Mouse (Mus musculus) forebrain, embryonic 16.5 days (tissue): ENCODE results near the gene Barx2. TPM values are rescaled to one million over a fixed set of nuclear protein-coding genes. Genes with fewer than 3 reads are reported as not detected.

ENCODE experiments used
- ATAC-seq: fragments of 200-750 bp; cut with Nextera tagmentation; 2 replicates; pipeline ENCODE4 v1.8.0; 2017; ENCODE audit warnings: mild to moderate bottlenecking, moderate library complexity
- H3K27ac ChIP-seq: fragments of 300-500 bp; sonication (generic); 2 replicates; pipeline ENCODE4 v1.5.1; 2014; ENCODE audit warnings: low read length, control low read depth
- H3K27me3 ChIP-seq: fragments of 300-500 bp; sonication (generic); replicated peaks from 2 replicates; pipeline ENCODE4 v1.6.1; 2014; ENCODE audit warnings: low read length; ENCODE audit not compliant: control insufficient read depth, insufficient read depth
- H3K36me3 ChIP-seq: fragments of 300-500 bp; sonication (generic); 2 replicates; pipeline ENCODE4 v1.6.1; 2014; ENCODE audit not compliant: control insufficient read depth, insufficient read depth
- H3K4me1 ChIP-seq: fragments of 300-500 bp; sonication (generic); replicated peaks from 2 replicates; pipeline ENCODE4 v1.6.1; 2014; ENCODE audit warnings: low read length; ENCODE audit not compliant: control insufficient read depth, insufficient read depth
- H3K4me2 ChIP-seq: fragments of 300-500 bp; sonication (generic); 2 replicates; pipeline ENCODE4 v1.6.1; 2014; ENCODE audit warnings: mild to moderate bottlenecking, low read length, control low read depth
- H3K4me3 ChIP-seq: fragments of 300-500 bp; sonication (generic); replicated peaks from 2 replicates; pipeline ENCODE4 v1.5.1; 2014; ENCODE audit warnings: mild to moderate bottlenecking, low read length, control low read depth
- H3K9ac ChIP-seq: fragments of 300-500 bp; sonication (generic); replicated peaks from 2 replicates; pipeline ENCODE4 v1.6.1; 2014; ENCODE audit warnings: low read depth, low read length, control low read depth
- H3K9me3 ChIP-seq: fragments of 300-500 bp; sonication (generic); 2 replicates; pipeline ENCODE4 v1.6.1; 2016; ENCODE audit warnings: low read length; ENCODE audit not compliant: control insufficient read depth
- WGBS: fragments of 180-500 bp; shearing (Covaris S2); extraction: QIAGEN DNeasy Blood & Tissue Kit; methylation state at CpG from one replicate; pipeline ENCODE4 v1.1.7; 2014; 5-methylcytosine and 5-hydroxymethylcytosine counted together
- polyA plus RNA-seq: library from polyadenylated mRNA; unstranded; fragments of >200 nt; fragmentation: Nextera tagmentation; extraction: Ambion mirVana; gene quantifications from 2 replicates; pipeline ENCODE4 v1.2.1, GENCODE M21; 2015

Barx2 gene
- polyA plus RNA-seq, 1 experiment from 2014 or later: not detected

DNA sequence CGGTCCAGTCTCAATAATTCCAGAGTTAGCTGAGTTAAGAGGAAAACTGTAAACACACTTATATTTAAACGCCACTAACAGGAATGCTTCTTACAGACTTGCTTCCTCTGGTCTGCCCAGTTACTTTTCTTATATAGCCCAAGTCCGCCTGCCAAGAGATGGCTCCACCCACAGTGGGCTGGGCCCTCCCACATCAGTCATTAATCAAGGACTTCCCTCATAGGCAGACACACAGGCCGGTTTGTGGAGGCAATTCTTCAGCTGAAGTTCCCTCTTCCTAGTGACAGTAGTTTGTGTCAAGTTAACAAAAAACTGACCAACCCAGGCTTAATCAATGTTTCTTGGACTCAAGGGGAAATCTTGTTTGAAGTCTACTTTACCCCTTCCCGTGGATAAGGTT is 18.4 kb upstream of the Barx2 start:
- H3K9me3 ChIP-seq: no peaks in the 10 kb centered on the region
- H3K9ac ChIP-seq: no peak overlapping the region
- 0 out of 2 replicates have a peak, but pooled peaks cover 1% of the 10 kb centered on the region for H3K4me1 ChIP-seq
- H3K4me3 ChIP-seq: no peak overlapping the region
- H3K27me3 ChIP-seq: no peaks in the 10 kb centered on the region
- no peaks in the 10 kb centered on the region for H3K36me3 ChIP-seq
- no peak for ATAC-seq
- H3K27ac ChIP-seq: no peak overlapping the region
- WGBS: 55% methylated on average over 5 of the region's 5 CpGs
- H3K4me2 ChIP-seq: no peak overlapping the region

DNA sequence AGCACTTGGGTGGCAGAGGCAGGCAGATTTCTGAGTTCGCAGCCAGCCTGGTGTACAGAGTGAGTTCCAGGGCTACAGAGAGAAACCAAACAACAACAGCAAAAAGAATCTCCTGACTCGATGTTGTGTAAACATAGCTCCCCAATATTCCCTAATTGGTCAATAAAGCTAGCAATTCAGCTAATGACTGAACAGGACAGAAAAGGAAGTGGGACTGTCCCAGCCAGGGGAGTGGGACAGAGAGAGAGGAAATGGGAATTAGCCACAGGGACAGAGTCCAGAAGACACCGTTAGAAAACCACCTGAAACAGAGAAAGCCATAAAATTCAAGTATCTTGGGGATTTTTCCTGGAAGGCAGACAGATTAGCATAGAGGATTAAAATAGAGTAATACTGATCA is 18.0 kb upstream of the Barx2 start:
- Histone ChIP-seq H3K9me3 (no peaks in the 10 kb centered on the region), H3K4me2 (no peak overlapping the region), H3K36me3 (no peaks in the 10 kb centered on the region), H3K27ac (no peak overlapping the region), H3K4me1 (peaks cover 4% of the 10 kb centered on the region; the same call in 1 of the 2 replicates), H3K27me3 (no peaks in the 10 kb centered on the region), H3K9ac (no peak overlapping the region), H3K4me3 (no peak overlapping the region)
- 82% methylated on average over 3 of the region's 3 CpGs for WGBS
- no peak for ATAC-seq

DNA sequence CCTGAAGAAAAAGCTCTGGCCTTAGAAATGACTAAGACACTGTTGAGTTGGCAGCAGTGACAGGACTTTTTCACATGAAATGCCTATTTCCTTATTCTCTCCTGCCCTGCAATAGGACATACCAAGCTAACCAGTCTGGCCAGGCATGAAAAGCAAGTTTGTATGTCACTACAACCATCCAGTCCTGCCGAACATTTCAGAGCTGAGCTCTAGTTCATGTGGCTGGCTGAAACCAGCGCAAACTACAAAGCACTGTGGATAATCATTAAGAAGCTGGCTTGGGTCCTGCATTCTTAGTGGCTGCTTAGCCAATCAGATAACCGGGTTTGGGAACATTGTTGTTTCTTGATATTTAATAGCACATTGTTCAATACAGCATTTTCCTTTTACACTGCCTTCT is 13.5 kb upstream of the Barx2 start:
- H3K9me3 ChIP-seq: no peaks in the 10 kb centered on the region
- H3K4me2 ChIP-seq: no peak overlapping the region
- H3K36me3 ChIP-seq: no peaks in the 10 kb centered on the region
- peaks cover 8% of the 10 kb centered on the region for H3K4me1 ChIP-seq
- H3K27ac ChIP-seq: no peak overlapping the region
- 31% methylated on average over 3 of the region's 3 CpGs for whole genome bisulfite sequencing
- H3K27me3 ChIP-seq: no peaks in the 10 kb centered on the region
- H3K4me3 ChIP-seq: no peak overlapping the region
- no peak overlapping the region for H3K9ac ChIP-seq
- peak; percentile 68; the same call in 1 of the 2 replicates for ATAC-seq

DNA sequence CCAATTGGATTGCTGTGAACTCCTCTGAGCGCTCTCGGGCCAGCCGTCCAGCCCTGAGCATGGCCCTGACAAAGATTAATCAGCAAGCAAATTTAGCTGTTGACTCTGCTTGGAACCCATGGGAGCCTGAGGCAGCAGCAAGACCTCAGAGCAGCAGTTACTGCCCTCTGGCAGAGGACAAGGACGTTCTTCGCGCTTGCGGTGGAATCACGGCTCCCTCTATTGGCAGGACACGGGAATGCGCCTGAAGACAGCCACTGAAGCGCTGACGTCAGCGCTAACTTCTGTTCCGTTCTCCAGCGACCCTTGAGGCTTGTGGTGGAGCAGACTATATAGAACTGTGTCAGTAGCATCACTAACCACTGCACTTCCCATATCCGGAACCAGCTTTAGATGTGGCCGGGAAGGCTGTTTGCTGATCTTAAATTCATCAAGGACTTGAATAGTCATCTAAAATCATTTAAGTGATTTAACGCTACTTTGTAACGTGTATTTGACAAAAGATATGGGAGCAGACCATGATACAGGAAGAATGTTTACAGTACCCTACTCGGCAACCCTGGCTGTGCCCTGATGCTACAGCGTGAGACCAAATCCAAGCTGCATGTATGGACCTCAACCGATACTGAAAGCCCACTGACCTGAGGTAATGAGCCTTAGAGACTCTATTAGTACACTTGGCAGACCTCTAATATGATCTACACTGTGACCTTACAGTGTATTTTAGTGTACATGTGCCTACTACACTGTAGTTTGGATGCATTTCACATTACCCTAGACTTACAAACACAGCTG is 12.8 kb upstream of the Barx2 start:
- ATAC-seq: peak; percentile 81
- no peak overlapping the region for H3K9ac ChIP-seq
- H3K36me3 ChIP-seq: no peaks in the 10 kb centered on the region
- H3K27me3 ChIP-seq: no peaks in the 10 kb centered on the region
- 21% methylated on average over 22 of the region's 22 CpGs for WGBS
- H3K4me1 ChIP-seq: peaks cover 8% of the 10 kb centered on the region
- H3K4me2 ChIP-seq: peak overlapping the region; percentile 34
- no peak overlapping the region for H3K4me3 ChIP-seq
- H3K27ac ChIP-seq: no peak overlapping the region
- H3K9me3 ChIP-seq: no peaks in the 10 kb centered on the region

DNA sequence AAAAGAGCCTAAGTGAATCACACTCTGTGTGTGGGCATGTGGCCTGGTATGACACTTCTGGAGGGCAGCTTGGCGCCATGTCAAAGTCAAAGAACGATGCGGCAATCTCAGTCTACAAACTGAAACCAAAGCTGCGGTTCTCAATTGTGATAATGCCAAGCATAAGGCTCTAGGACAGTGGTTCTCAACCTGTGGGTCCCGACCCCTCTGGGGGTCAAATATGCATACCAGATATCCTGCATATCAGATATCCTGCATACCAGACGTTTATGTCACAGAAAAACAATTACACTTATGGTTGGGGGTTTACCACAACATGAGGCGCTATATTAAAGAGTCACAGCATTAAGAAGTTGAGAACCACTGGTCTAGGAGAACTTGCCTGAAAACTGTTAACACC is 10.3 kb upstream of the Barx2 start:
- WGBS: 82% methylated on average over 7 of the region's 7 CpGs
- Histone ChIP-seq H3K4me3 (no peak overlapping the region), H3K4me1 (peaks cover 8% of the 10 kb centered on the region), H3K27me3 (peaks cover 5% of the 10 kb centered on the region), H3K9ac (no peak overlapping the region), H3K9me3 (no peaks in the 10 kb centered on the region), H3K27ac (no peak overlapping the region), H3K36me3 (no peaks in the 10 kb centered on the region), H3K4me2 (no peak overlapping the region)
- ATAC-seq: no peak

DNA sequence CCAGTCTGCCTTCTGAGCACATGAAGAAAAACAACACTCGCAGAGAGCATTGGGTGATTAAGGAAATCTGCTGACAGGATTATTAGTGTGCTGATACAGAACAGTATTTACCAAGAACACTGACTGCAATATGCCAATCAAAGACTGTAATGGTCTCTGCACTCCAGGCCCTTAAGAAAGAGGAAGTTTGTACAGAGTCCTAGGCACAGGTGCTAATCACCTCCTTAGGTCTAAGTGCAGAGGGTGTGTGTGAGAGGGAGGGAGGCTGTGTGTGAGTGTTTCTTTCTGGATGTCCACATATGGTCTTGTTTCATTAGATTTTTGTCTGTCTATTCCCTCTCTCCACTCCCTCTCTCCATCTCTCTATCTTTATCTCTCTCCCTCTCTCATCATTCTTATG is 6.5 kb upstream of the Barx2 start:
- no peaks in the 10 kb centered on the region for H3K9me3 ChIP-seq
- peaks cover 39% of the 10 kb centered on the region for H3K27me3 ChIP-seq
- 51% methylated on average over 1 of the region's 1 CpGs for WGBS
- ATAC-seq: no peak
- no peaks in the 10 kb centered on the region for H3K36me3 ChIP-seq
- peaks cover 2% of the 10 kb centered on the region for H3K4me1 ChIP-seq
- no peak overlapping the region for H3K9ac ChIP-seq
- H3K4me3 ChIP-seq: no peak overlapping the region
- no peak overlapping the region for H3K4me2 ChIP-seq
- H3K27ac ChIP-seq: no peak overlapping the region

DNA sequence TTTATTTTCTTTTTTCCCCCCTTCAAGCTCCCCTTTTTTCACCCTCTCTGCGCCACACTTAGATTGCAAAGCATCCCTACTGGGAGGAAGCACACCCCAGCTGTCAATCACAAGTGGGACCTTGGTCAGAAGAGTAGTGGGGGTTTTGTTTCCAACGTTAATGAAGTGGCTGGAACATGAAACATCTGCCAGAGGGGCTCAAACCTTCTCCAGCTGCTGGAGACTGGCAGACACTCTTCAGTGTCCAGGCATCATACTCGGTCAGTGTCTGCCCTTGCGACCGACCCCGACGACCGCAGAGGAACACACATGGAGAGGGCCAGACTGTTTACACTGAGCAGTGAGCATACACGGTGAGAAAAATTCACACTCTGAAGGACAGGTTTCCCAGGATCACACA is 3.2 kb upstream of the Barx2 start:
- Histone ChIP-seq H3K27me3 (peaks cover 72% of the 10 kb centered on the region), H3K4me2 (no peak overlapping the region), H3K27ac (no peak overlapping the region), H3K9me3 (no peaks in the 10 kb centered on the region), H3K4me3 (no peak overlapping the region), H3K4me1 (peaks cover 20% of the 10 kb centered on the region), H3K36me3 (no peaks in the 10 kb centered on the region), H3K9ac (no peak overlapping the region)
- WGBS: 7% methylated on average over 9 of the region's 9 CpGs
- no peak for ATAC-seq

DNA sequence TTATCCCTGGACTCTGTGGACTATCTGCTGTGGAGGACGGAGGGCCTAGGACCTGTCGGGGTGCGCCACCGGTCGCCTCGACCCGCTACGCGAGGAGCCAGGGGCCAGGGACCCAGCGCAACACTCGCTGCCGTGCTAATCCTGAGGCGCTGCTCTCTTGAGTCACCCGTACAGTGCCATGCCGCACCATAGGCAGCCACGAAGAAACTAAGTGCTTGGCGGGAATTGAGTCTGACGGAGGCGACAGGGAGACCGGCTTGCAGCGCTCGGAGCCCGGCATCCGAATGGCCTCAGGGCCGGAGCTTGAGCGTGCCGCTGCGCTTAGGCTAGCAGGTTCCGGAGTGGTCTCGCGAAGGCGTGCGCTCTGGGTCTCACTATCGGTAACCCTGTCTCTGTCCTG is 1.6 kb upstream of the Barx2 start:
- Histone ChIP-seq H3K4me2 (peak overlapping the region; percentile 25), H3K36me3 (no peaks in the 10 kb centered on the region), H3K27ac (no peak overlapping the region), H3K9ac (no peak overlapping the region), H3K4me3 (peak overlapping the region; percentile 14; the same call in 1 of the 2 replicates), H3K9me3 (no peaks in the 10 kb centered on the region), H3K27me3 (peaks cover 81% of the 10 kb centered on the region), H3K4me1 (peaks cover 20% of the 10 kb centered on the region)
- ATAC-seq: peak; percentile 8; the same call in 1 of the 2 replicates
- under 1% methylated on average over 34 of the region's 34 CpGs for WGBS

DNA sequence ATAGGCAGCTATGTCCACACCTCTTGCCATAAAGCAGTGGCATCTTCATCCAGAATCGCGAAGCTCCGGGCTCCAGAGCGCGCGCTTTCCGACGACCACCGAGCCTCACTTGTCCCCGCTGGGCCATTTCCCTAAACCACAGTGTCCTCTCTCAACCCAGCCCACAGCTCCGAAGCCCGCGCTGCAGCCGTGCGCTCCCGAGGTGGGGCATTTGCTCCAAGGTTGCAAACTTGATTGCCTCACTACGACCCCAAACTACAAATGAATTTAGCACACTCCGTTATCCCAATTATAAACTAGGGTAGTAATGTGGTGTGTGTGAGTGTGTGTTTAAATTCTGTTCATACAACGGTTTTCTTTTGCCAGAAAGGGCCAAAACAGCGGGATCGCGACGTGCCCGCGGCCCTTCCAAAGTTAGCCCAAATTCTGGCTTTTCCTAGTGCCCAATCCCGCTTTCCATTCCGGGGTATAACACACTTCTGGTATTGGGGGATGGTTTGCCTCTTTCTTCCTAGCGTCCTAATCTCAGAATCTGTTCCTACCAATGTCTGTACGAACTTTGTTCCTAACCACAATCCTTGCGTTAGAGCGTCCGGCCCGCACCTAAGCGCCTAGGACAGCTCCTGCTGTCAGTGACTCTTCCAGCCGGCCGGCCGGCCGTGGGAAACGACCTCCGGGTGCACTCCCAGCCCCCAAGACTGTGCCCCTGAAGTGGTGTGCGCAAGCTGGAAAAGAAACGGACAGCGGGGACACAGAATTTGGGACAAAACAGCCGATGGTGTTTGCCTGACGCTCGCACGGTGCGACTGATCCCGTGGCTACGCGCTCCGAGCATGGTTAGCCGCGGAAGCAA is 703 bp upstream of the Barx2 start:
- no peaks in the 10 kb centered on the region for H3K9me3 ChIP-seq
- peak overlapping the region; percentile 92 for H3K4me2 ChIP-seq
- no peaks in the 10 kb centered on the region for H3K36me3 ChIP-seq
- H3K27me3 ChIP-seq: peaks cover 82% of the 10 kb centered on the region
- H3K4me1 ChIP-seq: peaks cover 20% of the 10 kb centered on the region
- peak overlapping the region; percentile 58 for H3K4me3 ChIP-seq
- H3K9ac ChIP-seq: peak overlapping the region; percentile 57; the same call in 1 of the 2 replicates
- ATAC-seq: 0 out of 2 replicates have a peak, but pooled peaks have one; percentile 8
- under 1% methylated on average over 54 of the region's 54 CpGs for WGBS
- no peak overlapping the region for H3K27ac ChIP-seq
